Comparison of ENCODE assay signal across 27 mouse cellular contexts in genomic region chr7:45156206-45156605, GRCm38 (mm10). TPM values are rescaled to one million over a fixed set of nuclear protein-coding genes. Genes with fewer than 3 reads are reported as not detected.
DNase-seq lines count a peak whose midpoint lies in the region; ATAC-seq and TF ChIP-seq lines count a peak whose summit lies in the region.
"Had no signal": no experiment of that assay in that cellular context is flagged by ENCODE, and none has a peak within 500 bp of the region (broad histone marks: within the 10 kb centered on the region; RNA-seq: fewer than 3 reads in every experiment).

No protein-coding gene starts in this region.

- H3K9ac ChIP-seq in midbrain, embryonic 12.5 days (replicated peaks): 0 out of 2 replicates have a peak overlapping the region, but pooled peaks have one; percentile 17
- H3K9ac ChIP-seq in MEL (ENCODE audit: control insufficient read depth, low read depth, low read length, poor library complexity, severe bottlenecking): no peak overlapping the region; the same call in 1 of the 2 replicates
- H3K9ac ChIP-seq: embryonic facial prominence, embryonic 12.5 days; embryonic facial prominence, embryonic 15.5 days; forebrain, postnatal 0 days; heart, embryonic 12.5 days; heart, embryonic 15.5 days; hindbrain, embryonic 15.5 days had no signal

- ATAC-seq in midbrain, embryonic 12.5 days (ENCODE audit: low FRiP score, low read depth): no peak
- ATAC-seq: activated CD4-positive, CD25-positive, alpha-beta regulatory T cell, adult 4 months; forebrain, embryonic 14.5 days; forebrain, postnatal 0 days; intestine, postnatal 0 days had no signal

- no peaks in the 10 kb centered on the region for H3K4me1 ChIP-seq in cerebellum, adult 2 months (ENCODE audit: control insufficient read depth, insufficient read depth, low read length)
- peaks cover 13% of the 10 kb centered on the region for H3K4me1 ChIP-seq in midbrain, embryonic 12.5 days
- H3K4me1 ChIP-seq in midbrain, embryonic 10.5 days: peaks cover 18% of the 10 kb centered on the region
- H3K4me1 ChIP-seq in MEL (ENCODE audit: control insufficient read depth in 1 of 2, insufficient read depth in 2 of 2, low read length in 2 of 2): peaks cover 4 to 12% of the 10 kb centered on the region in 2 experiments; a peak in 3 of 4 replicates

- H3K4me2 ChIP-seq in midbrain, embryonic 12.5 days (replicated peaks): no peak overlapping the region
- H3K4me2 ChIP-seq: heart, embryonic 12.5 days; heart, embryonic 15.5 days had no signal

- no peak for TF ChIP-seq RAD21 in MEL (IDR thresholded peaks at IDR 0.05; ENCODE audit: low read depth, low read length)

- WGBS in cerebellum, adult 2 months: 93% methylated on average over 15 of the region's 15 CpGs
- WGBS in midbrain, embryonic 12.5 days: 96% methylated on average over 15 of the region's 15 CpGs
- WGBS in midbrain, embryonic 10.5 days: 94% methylated on average over 15 of the region's 15 CpGs

- H3K79me2 ChIP-seq in MEL (ENCODE audit: control insufficient read depth, insufficient read depth, low read length, poor library complexity): peaks cover 7% of the 10 kb centered on the region; the same call in 1 of the 2 replicates

- no peaks in the 10 kb centered on the region for H3K9me3 ChIP-seq in midbrain, embryonic 12.5 days
- no peaks in the 10 kb centered on the region for H3K9me3 ChIP-seq in midbrain, embryonic 10.5 days (replicated peaks)
- no peaks in the 10 kb centered on the region for H3K9me3 ChIP-seq in MEL (replicated peaks; ENCODE audit: insufficient read depth, low read length)
- H3K9me3 ChIP-seq: embryonic facial prominence, embryonic 12.5 days; embryonic facial prominence, embryonic 15.5 days; heart, embryonic 12.5 days; heart, embryonic 15.5 days; hindbrain, embryonic 15.5 days had no signal

- TF ChIP-seq CTCF in cerebellum, adult 2 months (IDR thresholded peaks at IDR 0.05; ENCODE audit: borderline replicate concordance, insufficient read depth, low read depth, low read length): no peak
- no peak for TF ChIP-seq CTCF in MEL (IDR thresholded peaks at IDR 0.05 in 2 of 3, conservative IDR thresholded peaks at IDR 0.05 in 1 of 3; ENCODE audit: control insufficient read depth in 1 of 3, insufficient read depth in 1 of 3, low read depth in 2 of 3, low read length in 3 of 3, poor library complexity in 1 of 3, severe bottlenecking in 1 of 3)

- no peak for TF ChIP-seq EP300 in MEL (IDR thresholded peaks at IDR 0.05; ENCODE audit: low read depth in 1 of 2, low read length in 2 of 2)

- H3K27ac ChIP-seq in cerebellum, adult 2 months (ENCODE audit: insufficient read depth, low read length): no peak overlapping the region
- H3K27ac ChIP-seq in midbrain, embryonic 12.5 days (replicated peaks): no peak overlapping the region
- H3K27ac ChIP-seq in midbrain, embryonic 10.5 days (replicated peaks): no peak overlapping the region
- H3K27ac ChIP-seq in MEL (ENCODE audit: control insufficient read depth, low read depth, low read length): no peak overlapping the region; the same call in 1 of the 2 replicates
- H3K27ac ChIP-seq: embryonic facial prominence, embryonic 12.5 days; gastrocnemius, adult 2 months; heart, embryonic 15.5 days; hindbrain, embryonic 15.5 days had no signal

- peak; percentile 3 for DNase-seq in adrenal gland, postnatal 14 days
- no peak for DNase-seq in adrenal gland, postnatal 10 days
- peak; percentile 51 for DNase-seq in cerebellum, adult 9-11 months
- no peak for DNase-seq in cerebellum, adult 2 months
- no peak for DNase-seq in midbrain, embryonic 10.5 days (ENCODE audit: low spot score)
- DNase-seq in MEL (ENCODE audit: low read depth, low spot score): no peak
- DNase-seq in right cerebral cortex, postnatal 36 days (ENCODE audit: low spot score in 2 of 2): no peak
- DNase-seq: adrenal gland, adult 8-10 months; cerebellum, adult 11 months; forebrain, postnatal 0 days; gastrocnemius, adult 2 months; gastrocnemius, postnatal 25 days; heart, adult 18-20 months; heart, postnatal 10 days; heart, postnatal 36 days had no signal

- H3K4me3 ChIP-seq in cerebellum, adult 2 months (replicated peaks; ENCODE audit: insufficient read depth, low read depth, low read length): no peak overlapping the region
- no peak overlapping the region for H3K4me3 ChIP-seq in midbrain, embryonic 12.5 days
- H3K4me3 ChIP-seq in midbrain, embryonic 10.5 days: no peak overlapping the region
- H3K4me3 ChIP-seq in MEL (ENCODE audit: control insufficient read depth in 1 of 2, insufficient read depth in 1 of 2, low read depth in 2 of 2, low read length in 2 of 2): peak overlapping the region; percentile 27 to 34; a peak in 2 of 4 replicates
- H3K4me3 ChIP-seq: embryonic facial prominence, embryonic 12.5 days; embryonic facial prominence, embryonic 15.5 days; gastrocnemius, adult 2 months; heart, embryonic 12.5 days; heart, embryonic 15.5 days; hindbrain, embryonic 15.5 days had no signal

- H3K27me3 ChIP-seq in cerebellum, adult 2 months (ENCODE audit: control insufficient read depth, insufficient read depth, low read length): no peaks in the 10 kb centered on the region
- H3K27me3 ChIP-seq in midbrain, embryonic 12.5 days: no peaks in the 10 kb centered on the region
- no peaks in the 10 kb centered on the region for H3K27me3 ChIP-seq in midbrain, embryonic 10.5 days (ENCODE audit: low read depth, poor library complexity, severe bottlenecking)
- no peaks in the 10 kb centered on the region for H3K27me3 ChIP-seq in MEL (ENCODE audit: control insufficient read depth in 1 of 2, insufficient read depth in 2 of 2, low read length in 2 of 2)
- H3K27me3 ChIP-seq: embryonic facial prominence, embryonic 12.5 days; embryonic facial prominence, embryonic 15.5 days; heart, embryonic 12.5 days; heart, embryonic 15.5 days; hindbrain, embryonic 15.5 days had no signal

- peaks cover 17% of the 10 kb centered on the region for H3K36me3 ChIP-seq in midbrain, embryonic 12.5 days
- H3K36me3 ChIP-seq in midbrain, embryonic 10.5 days: peaks cover 46% of the 10 kb centered on the region
- H3K36me3 ChIP-seq in MEL (ENCODE audit: control insufficient read depth in 1 of 2, insufficient read depth in 2 of 2, low read length in 2 of 2): peaks cover 0 to 7% of the 10 kb centered on the region in 2 experiments; a peak in 2 of 4 replicates

- TF ChIP-seq POLR2A in cerebellum, adult 2 months (IDR thresholded peaks at IDR 0.05; ENCODE audit: borderline replicate concordance, insufficient read depth, low read length): no peak
- TF ChIP-seq POLR2A in MEL (IDR thresholded peaks at IDR 0.05; ENCODE audit: control insufficient read depth in 1 of 2, insufficient read depth in 1 of 2, low read depth in 1 of 2, low read length in 2 of 2, poor library complexity in 1 of 2): no peak

TF ChIP-seq in MEL, 35 proteins besides CTCF, POLR2A, EP300 and RAD21 (continues in another document):
- TF ChIP-seq RCOR1 (IDR thresholded peaks at IDR 0.05; ENCODE audit: low read depth, low read length): no peak

RNA-seq across cellular contexts. Expression of gene Aldh16a1, which starts 1.8 kb away (rescaled TPM):
- total RNA-seq in adrenal gland, postnatal 14 days (2021): 59.8 and 59.9 TPM in 2 replicates
- 10 to 100 TPM; 50.6 to 68.2 TPM for total RNA-seq in adrenal gland, postnatal 10 days (2021)
- 17.2 and 18.0 TPM in 2 replicates for polyA plus RNA-seq in cerebellum, adult 2 months (2012; rRNA removed)
- 38.0 and 39.4 TPM in 2 replicates for polyA plus RNA-seq in midbrain, embryonic 12.5 days (2016; fragmentation: Nextera tagmentation; extraction: Ambion mirVana)
- 45.7 and 51.2 TPM in 2 replicates for polyA plus RNA-seq in midbrain, embryonic 10.5 days (2016; fragmentation: Nextera tagmentation; extraction: Ambion mirVana)
- 33.9 and 34.0 TPM in 2 replicates for total RNA-seq in MEL (2012; rRNA removed)
- polyA plus RNA-seq in MEL (2012; ENCODE audit: insufficient read depth in 1 of 2, insufficient read length in 2 of 2, low read depth in 1 of 2, low replicate concordance in 2 of 2, missing spikeins in 1 of 2): 10 to 100 TPM in 1 of 2 experiments, not detected in 1; 61.6 TPM

RNA-seq across cellular contexts. Expression of gene Pih1d1, which starts 2.1 kb away (rescaled TPM):
- total RNA-seq in adrenal gland, postnatal 14 days (2021): 55.6 and 58.5 TPM in 2 replicates
- 10 to 100 TPM; 59.0 to 68.5 TPM for total RNA-seq in adrenal gland, postnatal 10 days (2021)
- 52.3 and 53.1 TPM in 2 replicates for polyA plus RNA-seq in cerebellum, adult 2 months (2012; rRNA removed)
- 92.3 and 103 TPM in 2 replicates for polyA plus RNA-seq in midbrain, embryonic 12.5 days (2016; fragmentation: Nextera tagmentation; extraction: Ambion mirVana)
- 108 and 111 TPM in 2 replicates for polyA plus RNA-seq in midbrain, embryonic 10.5 days (2016; fragmentation: Nextera tagmentation; extraction: Ambion mirVana)
- 119 and 141 TPM in 2 replicates for total RNA-seq in MEL (2012; rRNA removed)
- 100 to 1,000 TPM in 1 of 2 experiments, not detected in 1; 148 TPM for polyA plus RNA-seq in MEL (2012; ENCODE audit: insufficient read depth in 1 of 2, insufficient read length in 2 of 2, low read depth in 1 of 2, low replicate concordance in 2 of 2, missing spikeins in 1 of 2)

RNA-seq across cellular contexts. Expression of gene Slc17a7, which starts 7.5 kb away (rescaled TPM):
- total RNA-seq in adrenal gland, postnatal 14 days (2021): 0.22 and 0.79 TPM in 2 replicates
- under 1 TPM; 0.18 to 0.42 TPM for total RNA-seq in adrenal gland, postnatal 10 days (2021)
- polyA plus RNA-seq in cerebellum, adult 2 months (2012; rRNA removed): 397 and 476 TPM in 2 replicates
- polyA plus RNA-seq in midbrain, embryonic 12.5 days (2016; fragmentation: Nextera tagmentation; extraction: Ambion mirVana): 0.61 and 1.0 TPM in 2 replicates
- polyA plus RNA-seq in midbrain, embryonic 10.5 days (2016; fragmentation: Nextera tagmentation; extraction: Ambion mirVana): 0.25 and 0.52 TPM in 2 replicates
- total RNA-seq in MEL (2012; rRNA removed): 0.23 TPM in 2 replicates
- polyA plus RNA-seq in MEL (2012; ENCODE audit: insufficient read depth in 1 of 2, insufficient read length in 2 of 2, low read depth in 1 of 2, low replicate concordance in 2 of 2, missing spikeins in 1 of 2): 1 to 10 TPM in 1 of 2 experiments, not detected in 1; 1.0 TPM
- total RNA-seq: common myeloid progenitor, adult 5-6 weeks had no signal
- polyA plus RNA-seq: activated CD4-positive, CD25-positive, alpha-beta regulatory T cell, adult 4 months; intestine, postnatal 0 days had no signal

RNA-seq across cellular contexts. Expression of gene Flt3l, which starts 20.0 kb away (rescaled TPM):
- 13.3 and 25.0 TPM in 2 replicates for total RNA-seq in adrenal gland, postnatal 14 days (2021)
- 10 to 100 TPM in 1 of 2 experiments, 1 to 10 TPM in 1; 9.7 to 18.1 TPM for total RNA-seq in adrenal gland, postnatal 10 days (2021)
- 24.4 and 28.4 TPM in 2 replicates for polyA plus RNA-seq in cerebellum, adult 2 months (2012; rRNA removed)
- 0.64 and 1.2 TPM in 2 replicates for polyA plus RNA-seq in midbrain, embryonic 12.5 days (2016; fragmentation: Nextera tagmentation; extraction: Ambion mirVana)
- polyA plus RNA-seq in midbrain, embryonic 10.5 days (2016; fragmentation: Nextera tagmentation; extraction: Ambion mirVana): 1.1 and 1.4 TPM in 2 replicates
- total RNA-seq in MEL (2012; rRNA removed): 9.5 and 13.0 TPM in 2 replicates
- polyA plus RNA-seq in MEL (2012; ENCODE audit: insufficient read depth in 1 of 2, insufficient read length in 2 of 2, low read depth in 1 of 2, low replicate concordance in 2 of 2, missing spikeins in 1 of 2): 10 to 100 TPM in 1 of 2 experiments, not detected in 1; 35.4 TPM

RNA-seq across cellular contexts. Expression of gene Gm45713, which starts 20.2 kb away (rescaled TPM):
- total RNA-seq in adrenal gland, postnatal 14 days (2021): not detected in 2 replicates
- total RNA-seq in adrenal gland, postnatal 10 days (2021): not detected
- 0.16 TPM in 1 of 2 replicates, not detected in the other for polyA plus RNA-seq in cerebellum, adult 2 months (2012; rRNA removed)
- 0.25 and 0.45 TPM in 2 replicates for polyA plus RNA-seq in midbrain, embryonic 12.5 days (2016; fragmentation: Nextera tagmentation; extraction: Ambion mirVana)
- 0.11 and 0.19 TPM in 2 replicates for polyA plus RNA-seq in midbrain, embryonic 10.5 days (2016; fragmentation: Nextera tagmentation; extraction: Ambion mirVana)
- 0.69 and 3.9 TPM in 2 replicates for total RNA-seq in MEL (2012; rRNA removed)
- not detected for polyA plus RNA-seq in MEL (2012; ENCODE audit: insufficient read depth in 1 of 2, insufficient read length in 2 of 2, low read depth in 1 of 2, low replicate concordance in 2 of 2, missing spikeins in 1 of 2)
- total RNA-seq: adrenal gland, adult 8-10 months; adrenal gland, postnatal 4 days; common myeloid progenitor, adult 5-6 weeks; forebrain, postnatal 0 days; gastrocnemius, postnatal 25 days; heart, postnatal 10 days; heart, postnatal 36 days had no signal
- polyA plus RNA-seq: activated CD4-positive, CD25-positive, alpha-beta regulatory T cell, adult 4 months; forebrain, postnatal 0 days; heart, embryonic 15.5 days; hindbrain, embryonic 11.5 days; hindbrain, embryonic 15.5 days had no signal

Comparison
In these comparisons a context has a peak if more than half of its experiments do, and no peak if none do; other contexts are left out.
1. DNase-seq: peak in adrenal gland, postnatal 14 days (single experiment) and cerebellum, adult 9-11 months (single experiment); none in adrenal gland, postnatal 10 days (single experiment), cerebellum, adult 2 months (0 of 2), midbrain, embryonic 10.5 days (single experiment), MEL (single experiment) and right cerebral cortex, postnatal 36 days (0 of 2).
2. H3K4me3 ChIP-seq: peak in MEL (2 of 2); none in cerebellum, adult 2 months (single experiment), midbrain, embryonic 12.5 days (single experiment) and midbrain, embryonic 10.5 days (single experiment).
3. RNA of gene Slc17a7, which starts 7.5 kb away (polyA plus RNA-seq): 397 to 476 TPM in cerebellum, adult 2 months; 1.0 TPM in MEL, 0.61 to 1.0 TPM in midbrain, embryonic 12.5 days and 0.25 to 0.52 TPM in midbrain, embryonic 10.5 days; every median in the first group is over 100 times any median in the second.